In genomic region chr2:181134591-181135445, GRCm38 (mm10) we compare ENCODE assay signal across 9 mouse cellular contexts. TPM values are rescaled to one million over a fixed set of nuclear protein-coding genes. Genes with fewer than 3 reads are reported as not detected.
DNase-seq lines count a peak whose midpoint lies in the region; ATAC-seq and TF ChIP-seq lines count a peak whose summit lies in the region.
"Had no signal": no experiment of that assay in that cellular context is flagged by ENCODE, and none has a peak within 500 bp of the region (broad histone marks: within the 10 kb centered on the region; RNA-seq: fewer than 3 reads in every experiment).

TSS of gene Kcnq2 (minus strand) at chr2:181135300.

- no peak within 1 kb of the TSS for H3K27ac ChIP-seq in heart, embryonic 15.5 days
- no peak within 1 kb of the TSS for H3K27ac ChIP-seq in heart, adult 2 months
- H3K27ac ChIP-seq in forebrain, embryonic 12.5 days, result peak within 1 kb of the TSS; percentile 91
- H3K27ac ChIP-seq in limb, embryonic 11.5 days (replicated peaks; ENCODE audit: low read depth, low read length), result no peak within 1 kb of the TSS
- H3K27ac ChIP-seq in stomach, embryonic 15.5 days, result no peak within 1 kb of the TSS

- TF ChIP-seq POLR2A in heart, adult 2 months (IDR thresholded peaks at IDR 0.05; ENCODE audit: insufficient read depth, low read depth, low read length), result no peak

- no peak for DNase-seq in heart, adult 2 months
- DNase-seq in brain, adult 2 months (ENCODE audit: low read depth, low spot score), result peak; percentile 71
- peak; percentile 40 for DNase-seq in limb, embryonic 11.5 days (ENCODE audit: low spot score)
- DNase-seq in yolk sac, embryonic 10.5 days (ENCODE audit: low spot score), result no peak

- ATAC-seq in heart, embryonic 15.5 days (replicated peaks; ENCODE audit: insufficient number of reproducible peaks, insufficient read depth, low FRiP score, low read depth), result no peak; the same call in 1 of the 2 replicates
- peak; percentile 69 for ATAC-seq in forebrain, embryonic 12.5 days (ENCODE audit: low FRiP score)
- ATAC-seq in limb, embryonic 11.5 days (ENCODE audit: insufficient number of reproducible peaks, low FRiP score, low TSS enrichment, low read depth), result no peak
- ATAC-seq in stomach, embryonic 15.5 days (ENCODE audit: insufficient read depth, low FRiP score, low read depth), result no peak
- ATAC-seq in erythroblast, adult 5-6 weeks (replicated peaks; ENCODE audit: low FRiP score, poor library complexity, severe bottlenecking), result no peak

- TF ChIP-seq CTCF in heart, adult 2 months (IDR thresholded peaks at IDR 0.05), result no peak

- no peak within 1 kb of the TSS for H3K9ac ChIP-seq in heart, embryonic 15.5 days
- H3K9ac ChIP-seq in heart, adult 2 months (ENCODE audit: low read depth, low read length), result no peak within 1 kb of the TSS
- peak within 1 kb of the TSS; percentile 72 for H3K9ac ChIP-seq in forebrain, embryonic 12.5 days
- no peak within 1 kb of the TSS for H3K9ac ChIP-seq in limb, embryonic 11.5 days (ENCODE audit: low read length)
- no peak within 1 kb of the TSS for H3K9ac ChIP-seq in stomach, embryonic 15.5 days

- H3K36me3 ChIP-seq in heart, embryonic 15.5 days, result no peaks in the 10 kb centered on the region
- H3K36me3 ChIP-seq in heart, adult 2 months (ENCODE audit: control insufficient read depth, insufficient read depth, low read length), result no peaks in the 10 kb centered on the region
- H3K36me3 ChIP-seq in forebrain, embryonic 12.5 days (replicated peaks), result no peaks in the 10 kb centered on the region
- no peaks in the 10 kb centered on the region for H3K36me3 ChIP-seq in limb, embryonic 11.5 days (ENCODE audit: control insufficient read depth, insufficient read depth, low read length)
- no peaks in the 10 kb centered on the region for H3K36me3 ChIP-seq in stomach, embryonic 15.5 days
- H3K36me3 ChIP-seq: G1E had no signal

- no peaks in the 10 kb centered on the region for H3K79me2 ChIP-seq in heart, adult 2 months (replicated peaks; ENCODE audit: control insufficient read depth, insufficient read depth, low read length)

- peak within 1 kb of the TSS; percentile 45 for H3K4me3 ChIP-seq in heart, embryonic 15.5 days
- H3K4me3 ChIP-seq in heart, adult 2 months, result no peak within 1 kb of the TSS
- peak within 1 kb of the TSS; percentile 76 for H3K4me3 ChIP-seq in forebrain, embryonic 12.5 days (replicated peaks)
- peak within 1 kb of the TSS; percentile 40 for H3K4me3 ChIP-seq in limb, embryonic 11.5 days (ENCODE audit: low read depth, low read length)
- peak within 1 kb of the TSS; percentile 46 for H3K4me3 ChIP-seq in stomach, embryonic 15.5 days (replicated peaks)

- H3K4me2 ChIP-seq in heart, embryonic 15.5 days, result peak within 1 kb of the TSS; percentile 68
- H3K4me2 ChIP-seq in forebrain, embryonic 12.5 days, result peak within 1 kb of the TSS; percentile 93
- H3K4me2 ChIP-seq in limb, embryonic 11.5 days (ENCODE audit: low read depth, severe bottlenecking), result peak within 1 kb of the TSS; percentile 90
- peak within 1 kb of the TSS; percentile 81 for H3K4me2 ChIP-seq in stomach, embryonic 15.5 days

- H3K4me1 ChIP-seq in heart, embryonic 15.5 days (replicated peaks), result peaks cover 11% of the 10 kb centered on the region
- H3K4me1 ChIP-seq in heart, adult 2 months (ENCODE audit: control insufficient read depth, insufficient read depth, low read length), result no peaks in the 10 kb centered on the region
- H3K4me1 ChIP-seq in forebrain, embryonic 12.5 days, result peaks cover 22% of the 10 kb centered on the region
- peaks cover 8% of the 10 kb centered on the region; the same call in 1 of the 2 replicates for H3K4me1 ChIP-seq in limb, embryonic 11.5 days (ENCODE audit: control insufficient read depth, insufficient read depth, low read length)
- 0 out of 2 replicates have a peak, but pooled peaks cover 5% of the 10 kb centered on the region for H3K4me1 ChIP-seq in stomach, embryonic 15.5 days

- no peak for TF ChIP-seq EP300 in heart, adult 2 months (IDR thresholded peaks at IDR 0.05; ENCODE audit: insufficient read depth, low read depth, low read length)

- WGBS in heart, embryonic 15.5 days, result under 1% methylated on average over 100 of the region's 104 CpGs
- WGBS in heart, adult 2 months, result 1% methylated on average over 104 of the region's 104 CpGs
- WGBS in forebrain, embryonic 12.5 days, result under 1% methylated on average over 90 of the region's 104 CpGs
- WGBS in limb, embryonic 11.5 days, result under 1% methylated on average over 103 of the region's 104 CpGs
- under 1% methylated on average over 103 of the region's 104 CpGs for WGBS in stomach, embryonic 15.5 days

- intact Hi-C loops in heart, adult 2 months (cut with DNase I), result no loop called here

- H3K9me3 ChIP-seq in heart, embryonic 15.5 days (replicated peaks), result no peaks in the 10 kb centered on the region
- H3K9me3 ChIP-seq in forebrain, embryonic 12.5 days, result no peaks in the 10 kb centered on the region
- no peaks in the 10 kb centered on the region for H3K9me3 ChIP-seq in limb, embryonic 11.5 days (ENCODE audit: control insufficient read depth, low read length)
- no peaks in the 10 kb centered on the region for H3K9me3 ChIP-seq in stomach, embryonic 15.5 days

- peaks cover 95% of the 10 kb centered on the region for H3K27me3 ChIP-seq in heart, embryonic 15.5 days
- H3K27me3 ChIP-seq in heart, adult 2 months (ENCODE audit: control insufficient read depth, insufficient read depth, low read length), result peaks cover 6% of the 10 kb centered on the region
- peaks cover 59% of the 10 kb centered on the region for H3K27me3 ChIP-seq in forebrain, embryonic 12.5 days
- peaks cover 49% of the 10 kb centered on the region for H3K27me3 ChIP-seq in limb, embryonic 11.5 days (ENCODE audit: control insufficient read depth, insufficient read depth, low read length)
- H3K27me3 ChIP-seq in stomach, embryonic 15.5 days (replicated peaks), result peaks cover 58% of the 10 kb centered on the region

RNA-seq across cellular contexts. Expression of gene Kcnq2, which starts in this region (rescaled TPM):
- 0.03 and 0.65 TPM in 2 replicates for polyA plus RNA-seq in heart, embryonic 15.5 days (2015; fragmentation: Nextera tagmentation; extraction: Ambion mirVana)
- under 1 TPM in 1 of 2 experiments, not detected in 1; 0.05 TPM for total RNA-seq in heart, adult 2 months (2021)
- polyA plus RNA-seq in heart, adult 2 months (2012; rRNA removed), result 0.23 TPM in 2 replicates
- 28.6 and 30.0 TPM in 2 replicates for polyA plus RNA-seq in forebrain, embryonic 12.5 days (2016; fragmentation: Nextera tagmentation; extraction: Ambion mirVana)
- 0.11 and 0.25 TPM in 2 replicates for polyA plus RNA-seq in limb, embryonic 11.5 days (2014; fragmentation: Nextera tagmentation; extraction: Ambion mirVana)
- polyA plus RNA-seq in stomach, embryonic 15.5 days (2015; fragmentation: Nextera tagmentation; extraction: Ambion mirVana), result 1.5 TPM in 2 replicates
- total RNA-seq in erythroblast, adult 5-6 weeks (2015; ENCODE audit: low replicate concordance), result not detected in 2 replicates
- not detected in 2 replicates for total RNA-seq in erythroblast, adult 5-6 weeks (2017; ENCODE audit: low replicate concordance)
- polyA plus RNA-seq: G1E had no signal

Comparison
In these comparisons a context has a peak if more than half of its experiments do, and no peak if none do; other contexts are left out.
1. RNA of gene Kcnq2 (polyA plus RNA-seq): 28.6 to 30.0 TPM in forebrain, embryonic 12.5 days; 1.5 TPM in stomach, embryonic 15.5 days, 0.11 to 0.25 TPM in limb, embryonic 11.5 days, 0.23 TPM in heart, adult 2 months and 0.03 to 0.65 TPM in heart, embryonic 15.5 days; every median in the first group is over 10 times any median in the second.
2. Peak in DNase-seq, H3K4me3 ChIP-seq and H3K4me2 ChIP-seq in limb, embryonic 11.5 days; RNA of the gene not detected or under 1 TPM.
3. Peak in every context shown above with its lines, with median percentiles within 50 percentile points of each other: H3K4me2 ChIP-seq.